Mouse (Mus musculus): Measurements from ENCODE around the gene H2-K1.

DNA sequence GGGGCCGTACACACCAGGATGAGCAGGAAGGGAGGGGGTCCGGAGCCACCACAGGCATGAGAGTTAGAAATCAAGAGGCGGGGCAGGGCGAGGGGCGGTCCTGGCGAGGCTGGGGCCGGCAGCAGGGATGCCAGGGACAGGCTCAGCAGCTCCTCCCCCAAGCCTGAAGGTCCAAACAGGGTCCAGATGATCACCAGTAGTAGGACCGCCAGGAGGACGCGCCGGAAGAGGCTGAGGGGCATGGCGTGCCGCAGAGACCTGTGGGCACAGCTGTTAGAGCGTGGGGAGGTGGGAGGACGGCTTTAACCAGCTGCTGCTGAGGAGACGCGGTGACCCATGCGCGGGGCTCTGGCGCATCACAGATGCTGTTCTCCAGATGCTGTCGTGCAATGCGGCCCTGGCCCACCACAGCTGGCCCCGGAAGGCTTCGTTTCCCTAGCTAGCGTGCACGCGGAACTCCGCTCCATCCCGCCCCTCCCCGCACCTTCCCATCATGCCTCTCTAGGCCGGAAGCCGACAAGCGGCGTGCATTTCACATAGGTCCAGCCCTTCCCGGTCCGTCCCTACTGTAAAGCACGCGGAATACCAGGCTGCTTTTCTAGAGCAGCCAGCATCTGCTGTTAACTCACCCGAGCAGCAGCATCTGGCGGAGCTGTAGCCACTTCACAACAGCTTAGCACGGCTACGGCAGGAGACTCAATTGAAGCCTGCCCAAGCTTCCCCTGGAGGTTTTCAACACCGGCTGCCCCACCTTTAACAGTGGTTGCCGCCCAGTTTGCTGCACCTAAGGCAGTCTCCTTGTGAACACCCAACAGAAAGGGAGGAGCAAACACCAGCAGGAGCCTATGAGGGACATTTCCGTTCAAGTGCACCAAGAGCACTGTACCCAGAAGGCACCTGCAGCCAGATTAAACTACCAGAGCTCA, 48.9 kb downstream of the H2-K1 start, which contains the start of gene B3galt4:
- TF ChIP-seq CTCF (IDR thresholded peaks at IDR 0.05; ENCODE audit: low read depth, low read length) (no peak), POLR2A (IDR thresholded peaks at IDR 0.05; ENCODE audit: extremely low read depth, insufficient read depth, low read length) (no peak)
